In genomic region chr10:125667906-125668305, GRCm38 (mm10) we compare ENCODE assay signal across 30 mouse cellular contexts.
DNase-seq lines count a peak whose midpoint lies in the region; ATAC-seq and TF ChIP-seq lines count a peak whose summit lies in the region.
"Had no signal": no experiment of that assay in that cellular context is flagged by ENCODE, and none has a peak within 500 bp of the region (broad histone marks: within the 10 kb centered on the region; RNA-seq: fewer than 3 reads in every experiment).

No protein-coding gene starts in this region.

- ATAC-seq in intestine, postnatal 0 days = no peak
- no peak for ATAC-seq in intestine, embryonic 15.5 days
- ATAC-seq in lung, postnatal 0 days = no peak
- ATAC-seq: activated CD4-positive, CD25-positive, alpha-beta regulatory T cell, adult 4 months; forebrain, embryonic 14.5 days had no signal

- H3K4me1 ChIP-seq in intestine, postnatal 0 days (replicated peaks; ENCODE audit: control insufficient read depth, insufficient read depth, low read length) = no peaks in the 10 kb centered on the region
- H3K4me1 ChIP-seq in intestine, embryonic 15.5 days (replicated peaks) = no peaks in the 10 kb centered on the region
- H3K4me1 ChIP-seq in lung, postnatal 0 days (ENCODE audit: insufficient read depth, low read depth, low read length) = no peaks in the 10 kb centered on the region
- H3K4me1 ChIP-seq: hindbrain, embryonic 13.5 days; kidney, embryonic 15.5 days; neural tube, embryonic 13.5 days had no signal

- H3K36me3 ChIP-seq in intestine, postnatal 0 days (ENCODE audit: control insufficient read depth, insufficient read depth) = no peaks in the 10 kb centered on the region
- no peaks in the 10 kb centered on the region for H3K36me3 ChIP-seq in intestine, embryonic 15.5 days
- no peaks in the 10 kb centered on the region for H3K36me3 ChIP-seq in lung, postnatal 0 days (ENCODE audit: insufficient read depth, low read length)
- H3K36me3 ChIP-seq: G1E; hindbrain, embryonic 13.5 days; kidney, embryonic 15.5 days; limb, embryonic 13.5 days; neural tube, embryonic 13.5 days had no signal

- H3K27ac ChIP-seq in intestine, postnatal 0 days (ENCODE audit: low read depth, low read length) = no peak overlapping the region
- no peak overlapping the region for H3K27ac ChIP-seq in intestine, embryonic 15.5 days
- no peak overlapping the region for H3K27ac ChIP-seq in lung, postnatal 0 days (ENCODE audit: low read length)
- H3K27ac ChIP-seq: hindbrain, embryonic 13.5 days; kidney, embryonic 15.5 days; limb, embryonic 13.5 days; neural tube, embryonic 13.5 days had no signal

- no peak overlapping the region for H3K4me2 ChIP-seq in intestine, postnatal 0 days (replicated peaks; ENCODE audit: low read depth)
- H3K4me2 ChIP-seq in intestine, embryonic 15.5 days (replicated peaks) = no peak overlapping the region
- H3K4me2 ChIP-seq in lung, postnatal 0 days (replicated peaks; ENCODE audit: low read depth, low read length) = no peak overlapping the region
- H3K4me2 ChIP-seq: heart, embryonic 11.5 days; hindbrain, embryonic 13.5 days; kidney, embryonic 15.5 days; limb, embryonic 13.5 days; liver, embryonic 11.5 days; neural tube, embryonic 13.5 days had no signal

- no peak for TF ChIP-seq EP300 in lung, postnatal 0 days (IDR thresholded peaks at IDR 0.05)

- H3K4me3 ChIP-seq in intestine, postnatal 0 days (ENCODE audit: low read depth, low read length) = no peak overlapping the region
- H3K4me3 ChIP-seq in intestine, embryonic 15.5 days (replicated peaks) = no peak overlapping the region
- no peak overlapping the region for H3K4me3 ChIP-seq in lung, postnatal 0 days (ENCODE audit: low read depth, low read length)
- H3K4me3 ChIP-seq: hindbrain, embryonic 13.5 days; kidney, embryonic 15.5 days; limb, embryonic 13.5 days; neural tube, embryonic 13.5 days had no signal

- peak; percentile 4 for DNase-seq in cerebellum, postnatal 10 days
- DNase-seq in cerebellum, postnatal 4 days (ENCODE audit: low spot score in 2 of 2) = no peak
- no peak for DNase-seq in lung, postnatal 0 days (ENCODE audit: low spot score)
- no peak for DNase-seq in lung, adult 18-20 months
- DNase-seq in brain, adult 2 months (ENCODE audit: low read depth, low spot score) = peak; percentile 14
- DNase-seq in urinary bladder, postnatal 36 days (ENCODE audit: low spot score in 2 of 2) = no peak
- DNase-seq: adrenal gland, adult 2 months; cerebellum, adult 8-10 months; cerebellum, postnatal 36 days; gastrocnemius, postnatal 25 days; heart, adult 18-20 months; heart, postnatal 36 days; kidney, adult 18-20 months; kidney, postnatal 4 days; lung, postnatal 10 days; right cerebral cortex, postnatal 4 days; thymus, adult 2 months; thymus, postnatal 36 days had no signal

- no peaks in the 10 kb centered on the region for H3K9me3 ChIP-seq in intestine, postnatal 0 days (ENCODE audit: control insufficient read depth)
- H3K9me3 ChIP-seq in intestine, embryonic 15.5 days = no peaks in the 10 kb centered on the region
- H3K9me3 ChIP-seq in lung, postnatal 0 days (ENCODE audit: low read length) = no peaks in the 10 kb centered on the region
- H3K9me3 ChIP-seq: limb, embryonic 13.5 days had no signal

- 88% methylated on average over 4 of the region's 4 CpGs for WGBS in intestine, postnatal 0 days
- 81% methylated on average over 4 of the region's 4 CpGs for WGBS in intestine, embryonic 15.5 days
- 84% methylated on average over 4 of the region's 4 CpGs for WGBS in lung, postnatal 0 days

- H3K27me3 ChIP-seq in intestine, postnatal 0 days (replicated peaks; ENCODE audit: control insufficient read depth, insufficient read depth, low read length) = no peaks in the 10 kb centered on the region
- no peaks in the 10 kb centered on the region for H3K27me3 ChIP-seq in intestine, embryonic 15.5 days (replicated peaks)
- no peaks in the 10 kb centered on the region for H3K27me3 ChIP-seq in lung, postnatal 0 days (replicated peaks; ENCODE audit: insufficient read depth, low read length)
- H3K27me3 ChIP-seq: CH12.LX; hindbrain, embryonic 13.5 days; kidney, embryonic 15.5 days; limb, embryonic 13.5 days; neural tube, embryonic 13.5 days had no signal

- H3K9ac ChIP-seq in intestine, postnatal 0 days (ENCODE audit: low read depth, low read length) = no peak overlapping the region
- H3K9ac ChIP-seq in intestine, embryonic 15.5 days = no peak overlapping the region
- H3K9ac ChIP-seq in lung, postnatal 0 days (replicated peaks; ENCODE audit: low read depth) = no peak overlapping the region
- H3K9ac ChIP-seq: hindbrain, embryonic 13.5 days; kidney, embryonic 15.5 days; limb, embryonic 13.5 days; neural tube, embryonic 13.5 days had no signal

- peak; percentile 48 for TF ChIP-seq CTCF in intestine, postnatal 0 days (IDR thresholded peaks at IDR 0.05; ENCODE audit: low read depth)
- TF ChIP-seq CTCF in lung, postnatal 0 days (IDR thresholded peaks at IDR 0.05) = peak; percentile 5; the same call in 1 of the 2 replicates

Comparison
In these comparisons a context has a peak if more than half of its experiments do, and no peak if none do; other contexts are left out.
1. DNase-seq: peak in cerebellum, postnatal 10 days (2 of 2) and brain, adult 2 months (single experiment); none in cerebellum, postnatal 4 days (0 of 2), lung, postnatal 0 days (single experiment), lung, adult 18-20 months (0 of 2) and urinary bladder, postnatal 36 days (0 of 2).